Mouse (Mus musculus): Measurements from ENCODE around the gene Mgst2.

DNA sequence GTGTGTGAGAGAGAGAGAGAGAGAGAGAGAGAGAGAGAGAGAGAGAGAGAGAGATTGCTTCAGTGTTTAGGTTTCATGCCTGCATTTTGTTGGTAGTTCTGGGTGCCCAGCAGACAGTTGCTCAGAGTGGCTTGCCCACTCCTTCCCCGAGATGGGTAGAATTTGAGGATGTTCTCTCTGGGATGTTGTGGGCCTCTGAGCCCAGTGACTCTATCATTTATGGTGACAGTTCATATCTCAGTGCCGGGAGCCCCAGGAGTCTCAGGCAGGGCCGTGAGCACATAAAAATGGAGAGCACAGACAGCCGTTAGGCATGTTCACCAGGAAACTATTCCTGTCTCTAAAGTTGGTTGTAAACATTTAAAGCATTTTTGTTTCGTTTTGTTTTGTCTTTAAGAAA is 1.2 kb downstream of the Mgst2 start:
- no peak for TF ChIP-seq POLR2A (IDR thresholded peaks at IDR 0.05; ENCODE audit: insufficient read depth, low read depth, low read length)
- no peak for TF ChIP-seq CTCF (IDR thresholded peaks at IDR 0.05; ENCODE audit: insufficient read depth, low read depth, low read length)
